ENCODE assay signal across 8 mouse cellular contexts in the genomic region with DNA sequence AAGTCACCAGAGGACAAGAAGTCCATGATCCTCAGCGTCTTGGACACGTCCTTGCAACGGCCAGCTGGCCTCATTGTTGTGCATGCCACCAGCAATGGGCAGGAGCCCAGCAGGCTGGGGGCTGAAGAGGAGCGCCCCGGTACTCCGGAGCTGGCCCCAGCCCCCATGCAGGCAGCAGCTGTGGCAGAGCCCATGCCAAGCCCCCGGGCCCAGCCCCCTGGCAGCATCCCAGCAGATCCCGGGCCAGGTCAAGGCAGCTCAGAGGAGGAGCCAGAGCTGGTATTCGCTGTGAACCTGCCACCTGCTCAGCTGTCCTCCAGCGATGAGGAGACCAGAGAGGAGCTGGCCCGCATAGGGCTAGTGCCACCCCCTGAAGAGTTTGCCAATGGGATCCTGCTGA. TPM values are rescaled to one million over a fixed set of nuclear protein-coding genes. Genes with fewer than 3 reads are reported as not detected.
DNase-seq lines count a peak whose midpoint lies in the region; ATAC-seq and TF ChIP-seq lines count a peak whose summit lies in the region.

No protein-coding gene starts in this region.

- H3K9me3 ChIP-seq in kidney, embryonic 16.5 days (ENCODE audit: low read length), result no peaks in the 10 kb centered on the region
- H3K9me3 ChIP-seq in hindbrain, postnatal 0 days (ENCODE audit: low read length), result no peaks in the 10 kb centered on the region

- in situ Hi-C loops in Patski (cut with MboI; ENCODE audit: low pct_unique_long_range_greater_than_20kb), result no loop called here

- H3K4me3 ChIP-seq in kidney, embryonic 16.5 days (ENCODE audit: low read length), result peak overlapping the region; percentile 45
- no peak overlapping the region for H3K4me3 ChIP-seq in hindbrain, postnatal 0 days (ENCODE audit: low read length)

- no peak overlapping the region for H3K27ac ChIP-seq in kidney, embryonic 16.5 days (ENCODE audit: low read length)
- H3K27ac ChIP-seq in hindbrain, postnatal 0 days, result peak overlapping the region; percentile 64; the same call in 1 of the 2 replicates

- DNase-seq in kidney, adult 9 months, result no peak
- no peak for DNase-seq in Patski (ENCODE audit: low read depth, low spot score)
- peak; percentile 98 to 99 for DNase-seq in cerebellum, postnatal 14 days
- DNase-seq in hindbrain, postnatal 0 days (ENCODE audit: low spot score), result peak; percentile 71
- no peak for DNase-seq in adrenal gland, adult (ENCODE audit: inconsistent age in 2 of 2, low spot score in 1 of 2)

- CTCF ChIA-PET in Patski (lab: Charles Lee), result interaction anchor here (1.0 to 1.1 kb wide), 2 partner anchors 23 to 77 kb away, joined by 3 read pairs; no protein-coding TSS in a partner anchor

- H3K36me3 ChIP-seq in kidney, embryonic 16.5 days (ENCODE audit: insufficient read depth, low read length), result peaks cover 12% of the 10 kb centered on the region; the same call in 1 of the 2 replicates
- peaks cover 12% of the 10 kb centered on the region; the same call in 1 of the 2 replicates for H3K36me3 ChIP-seq in hindbrain, postnatal 0 days (ENCODE audit: insufficient read depth, low read length)

- H3K27me3 ChIP-seq in kidney, embryonic 16.5 days (ENCODE audit: insufficient read depth, low read length), result no peaks in the 10 kb centered on the region; the same call in 1 of the 2 replicates
- peaks cover 51% of the 10 kb centered on the region for H3K27me3 ChIP-seq in Patski
- H3K27me3 ChIP-seq in hindbrain, postnatal 0 days (ENCODE audit: insufficient read depth, low read length), result no peaks in the 10 kb centered on the region

- H3K4me2 ChIP-seq in kidney, embryonic 16.5 days (replicated peaks; ENCODE audit: low read depth, low read length), result peak overlapping the region; percentile 62
- peak overlapping the region; percentile 40 for H3K4me2 ChIP-seq in hindbrain, postnatal 0 days (ENCODE audit: low read depth, low read length)

- peak; percentile 40; the same call in 1 of the 2 replicates for ATAC-seq in kidney, embryonic 16.5 days (ENCODE audit: low FRiP score, low TSS enrichment)
- ATAC-seq in Patski, result peak; percentile 21
- ATAC-seq in hindbrain, postnatal 0 days, result peak; percentile 83
- no peak for ATAC-seq in erythroblast, adult 5-6 weeks (replicated peaks; ENCODE audit: low FRiP score, poor library complexity, severe bottlenecking)
- no peak for ATAC-seq in monocyte, adult 5-6 weeks (replicated peaks; ENCODE audit: insufficient number of reproducible peaks, low FRiP score, low TSS enrichment, poor library complexity, severe bottlenecking)

- WGBS in kidney, embryonic 16.5 days, result 32% methylated on average over 11 of the region's 11 CpGs
- 22% methylated on average over 11 of the region's 11 CpGs for WGBS in hindbrain, postnatal 0 days

- POLR2A ChIA-PET in Patski (lab: Charles Lee), result no interaction called here

- peak overlapping the region; percentile 58; the same call in 1 of the 2 replicates for H3K9ac ChIP-seq in kidney, embryonic 16.5 days (replicated peaks; ENCODE audit: low read length)
- H3K9ac ChIP-seq in hindbrain, postnatal 0 days (replicated peaks; ENCODE audit: low read length), result no peak overlapping the region; the same call in 1 of the 2 replicates

- TF ChIP-seq CTCF in Patski (IDR thresholded peaks at IDR 0.05), result no peak
- no peak for TF ChIP-seq CTCF in hindbrain, postnatal 0 days (IDR thresholded peaks at IDR 0.05; ENCODE audit: low read depth)

- peaks cover 12% of the 10 kb centered on the region for H3K4me1 ChIP-seq in kidney, embryonic 16.5 days (ENCODE audit: insufficient read depth, low read length)
- peaks cover 7% of the 10 kb centered on the region; the same call in 1 of the 2 replicates for H3K4me1 ChIP-seq in hindbrain, postnatal 0 days (ENCODE audit: insufficient read depth, low read length)

RNA-seq across cellular contexts. Expression of a gene that starts 19.3 kb away (rescaled TPM):
- polyA plus RNA-seq in kidney, embryonic 16.5 days (2015; fragmentation: Nextera tagmentation; extraction: Ambion mirVana), result 0.15 TPM in 1 of 2 replicates, not detected in the other
- not detected for polyA plus RNA-seq in Patski (2021)
- 2.4 and 3.3 TPM in 2 replicates for total RNA-seq in hindbrain, postnatal 0 days (2014; rRNA removed)
- 2.1 TPM in 2 replicates for polyA plus RNA-seq in hindbrain, postnatal 0 days (2015; fragmentation: Nextera tagmentation; extraction: Ambion mirVana)
- not detected in 2 replicates for total RNA-seq in erythroblast, adult 5-6 weeks (2015; ENCODE audit: low replicate concordance)
- not detected in 2 replicates for total RNA-seq in erythroblast, adult 5-6 weeks (2017; ENCODE audit: low replicate concordance)
- 0.85 TPM in 1 of 3 replicates, not detected in the others for total RNA-seq in monocyte, adult 5-6 weeks (2017)

RNA-seq across cellular contexts. Expression of a gene that starts 42.9 kb away (rescaled TPM):
- polyA plus RNA-seq in kidney, embryonic 16.5 days (2015; fragmentation: Nextera tagmentation; extraction: Ambion mirVana), result 56.1 and 59.5 TPM in 2 replicates
- 41.4 TPM for polyA plus RNA-seq in Patski (2021)
- 42.2 and 62.1 TPM in 2 replicates for total RNA-seq in hindbrain, postnatal 0 days (2014; rRNA removed)
- 59.1 and 66.6 TPM in 2 replicates for polyA plus RNA-seq in hindbrain, postnatal 0 days (2015; fragmentation: Nextera tagmentation; extraction: Ambion mirVana)
- 0.84 and 5.0 TPM in 2 replicates for total RNA-seq in erythroblast, adult 5-6 weeks (2015; ENCODE audit: low replicate concordance)
- 4.5 and 5.6 TPM in 2 replicates for total RNA-seq in erythroblast, adult 5-6 weeks (2017; ENCODE audit: low replicate concordance)
- 0.87 to 1.2 TPM in 2 of 3 replicates, not detected in the other for total RNA-seq in monocyte, adult 5-6 weeks (2017)

RNA-seq across cellular contexts. Expression of a gene that starts 49.4 kb away (rescaled TPM):
- 1.8 and 2.9 TPM in 2 replicates for polyA plus RNA-seq in kidney, embryonic 16.5 days (2015; fragmentation: Nextera tagmentation; extraction: Ambion mirVana)
- 2.0 TPM for polyA plus RNA-seq in Patski (2021)
- total RNA-seq in hindbrain, postnatal 0 days (2014; rRNA removed), result 43.6 and 61.8 TPM in 2 replicates
- 7.1 and 8.7 TPM in 2 replicates for polyA plus RNA-seq in hindbrain, postnatal 0 days (2015; fragmentation: Nextera tagmentation; extraction: Ambion mirVana)
- 0.63 and 0.77 TPM in 2 replicates for total RNA-seq in erythroblast, adult 5-6 weeks (2015; ENCODE audit: low replicate concordance)
- 0.98 and 1.0 TPM in 2 replicates for total RNA-seq in erythroblast, adult 5-6 weeks (2017; ENCODE audit: low replicate concordance)
- not detected in 3 replicates for total RNA-seq in monocyte, adult 5-6 weeks (2017)

Comparison
In these comparisons a context has a peak if more than half of its experiments do, and no peak if none do; other contexts are left out.
1. ATAC-seq: peak in kidney, embryonic 16.5 days (single experiment), Patski (single experiment) and hindbrain, postnatal 0 days (single experiment); none in erythroblast, adult 5-6 weeks (single experiment) and monocyte, adult 5-6 weeks (single experiment).
2. DNase-seq: peak in cerebellum, postnatal 14 days (2 of 2) and hindbrain, postnatal 0 days (single experiment); none in kidney, adult 9 months (single experiment), Patski (single experiment) and adrenal gland, adult (0 of 2).
3. RNA of a gene that starts 49.4 kb away (total RNA-seq): 43.6 to 61.8 TPM in hindbrain, postnatal 0 days; 0.63 to 1.0 TPM in erythroblast, adult 5-6 weeks and not detected in monocyte, adult 5-6 weeks; every median in the first group is over 10 times any median in the second.